Mouse (Mus musculus) cerebellum, adult 2 months (tissue): ENCODE data around the gene Ptpn1. TPM values are rescaled to one million over a fixed set of nuclear protein-coding genes. Genes with fewer than 3 reads are reported as not detected.

Experiments used
- DNase-seq, 2 experiments: peaks; one replicate each; pipeline ENCODE4 v3.0.0; 2021
- H3K27ac ChIP-seq: fragments of 200-500 bp; 2 replicates; pipeline ENCODE4 v1.5.1; 2012; ENCODE audit warnings: low read length, control low read depth, inconsistent platforms; ENCODE audit not compliant: insufficient read depth
- H3K27me3 ChIP-seq: fragments of 200-500 bp; 2 replicates; pipeline ENCODE4 v1.6.1; 2012; ENCODE audit warnings: inconsistent platforms, mild to moderate bottlenecking, low read length, moderate library complexity; ENCODE audit not compliant: control insufficient read depth, insufficient read depth
- H3K4me1 ChIP-seq: fragments of 200-500 bp; 2 replicates; pipeline ENCODE4 v1.6.1; 2011; ENCODE audit warnings: low read length; ENCODE audit not compliant: control insufficient read depth, insufficient read depth
- H3K4me3 ChIP-seq: fragments of 200-500 bp; replicated peaks from 2 replicates; pipeline ENCODE3; 2011; ENCODE audit warnings: mild to moderate bottlenecking, low read depth, low read length, control low read depth; ENCODE audit not compliant: insufficient read depth
- CTCF ChIP-seq: fragments of 200-500 bp; IDR thresholded peaks from 2 replicates; pipeline ENCODE4 v1.5.1; 2011; ENCODE audit warnings: low read depth, mild to moderate bottlenecking, control low read depth, low read length, moderate library complexity, borderline replicate concordance; ENCODE audit not compliant: insufficient read depth
- POLR2A ChIP-seq: fragments of 200-500 bp; IDR thresholded peaks from 2 replicates; pipeline ENCODE4 v1.6.1; 2011; ENCODE audit warnings: low read length, control low read depth, borderline replicate concordance; ENCODE audit not compliant: insufficient read depth
- WGBS: fragments of 180-500 bp; shearing (Covaris S2); methylation state at CpG from one replicate; pipeline ENCODE4 v1.1.7; 2018; 5-methylcytosine and 5-hydroxymethylcytosine counted together
- polyA plus RNA-seq: library from polyadenylated mRNA; depleted of rRNA; stranded (reverse); fragments of >200 nt; gene quantifications from 2 replicates; pipeline ENCODE4 v1.2.3, GENCODE M21; 2012

The Ptpn1 gene
- polyA plus RNA-seq, 1 experiment, result 24.5 TPM

GRCm38 (mm10) chr2:167924803-167925604 lies 6.9 kb upstream of the Ptpn1 start:
- H3K4me1 ChIP-seq, result no peaks in the 10 kb centered on the region
- WGBS, result 5% methylated on average over 29 of the region's 29 CpGs
- peak; percentile 70 to 77 for DNase-seq
- H3K27ac ChIP-seq, result peak overlapping the region; percentile 28; the same call in 1 of the 2 replicates
- TF ChIP-seq CTCF, result no peak
- peak; percentile 36; the same call in 1 of the 2 replicates for TF ChIP-seq POLR2A
- peak overlapping the region; percentile 62 for H3K4me3 ChIP-seq
- no peaks in the 10 kb centered on the region for H3K27me3 ChIP-seq

DNA sequence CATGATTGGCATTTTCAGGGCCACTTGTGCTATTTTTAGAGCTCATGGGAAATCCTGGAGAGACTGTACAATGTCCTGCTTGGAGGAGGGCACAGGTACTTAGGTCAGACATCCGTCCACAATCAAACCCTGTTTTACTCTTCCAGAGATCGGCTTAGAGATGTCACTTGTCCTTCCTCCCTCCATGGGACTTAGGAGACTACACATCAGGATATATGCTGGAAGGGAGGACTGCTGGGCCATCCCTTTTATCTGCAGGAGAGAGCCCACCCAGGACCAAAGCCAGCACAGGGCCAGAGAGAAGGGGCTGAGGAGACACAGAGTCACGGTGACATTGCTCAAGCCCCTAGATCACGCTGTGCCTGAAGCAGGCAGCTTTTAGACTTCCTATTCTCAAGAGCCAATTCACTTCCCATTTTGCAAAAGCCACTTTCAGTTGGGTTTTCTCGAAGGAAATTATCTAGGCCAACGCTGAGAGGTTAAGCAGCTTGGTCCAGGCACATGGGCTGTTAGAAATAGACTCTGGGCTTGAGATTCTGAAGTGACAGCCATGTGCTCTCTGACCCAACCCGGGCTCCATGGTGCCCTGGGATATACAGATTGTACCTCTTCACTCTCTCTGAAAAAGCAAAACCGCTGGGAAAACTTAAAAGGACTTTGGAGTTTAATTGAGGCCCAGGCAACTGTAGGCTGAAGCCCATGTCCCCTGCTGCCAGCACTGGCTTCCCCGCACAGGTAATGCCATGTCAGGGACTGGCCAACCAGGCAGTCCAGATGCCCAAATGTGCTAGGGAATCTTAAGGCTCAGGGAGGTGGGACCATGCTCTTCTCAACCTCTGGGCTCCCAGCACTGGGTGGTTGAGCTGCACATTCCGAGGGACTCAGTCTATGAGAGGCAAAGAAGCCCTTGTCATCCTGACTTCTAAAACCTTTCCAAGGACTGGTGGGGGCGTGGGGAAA lies 5.7 kb upstream of the Ptpn1 start:
- 86% methylated on average over 11 of the region's 11 CpGs for WGBS
- TF ChIP-seq CTCF (no peak), POLR2A (no peak)
- Histone ChIP-seq H3K4me1 (no peaks in the 10 kb centered on the region), H3K27ac (no peak overlapping the region), H3K27me3 (no peaks in the 10 kb centered on the region), H3K4me3 (no peak overlapping the region)
- no peak for DNase-seq

- Histone ChIP-seq H3K4me1 (no peaks in the 10 kb centered on the region), H3K27ac (no peak overlapping the region), H3K27me3 (no peaks in the 10 kb centered on the region), H3K4me3 (no peak overlapping the region)
- DNase-seq, result no peak
- WGBS, result 70% methylated on average over 4 of the region's 4 CpGs
- no peak for TF ChIP-seq POLR2A
- no peak for TF ChIP-seq CTCF
These were observed 3.8 kb upstream of the Ptpn1 start for GRCm38 (mm10) chr2:167928002-167928526.

- H3K27me3 ChIP-seq, result no peaks in the 10 kb centered on the region
- no peak for DNase-seq
- no peak overlapping the region for H3K4me3 ChIP-seq
- H3K4me1 ChIP-seq, result no peaks in the 10 kb centered on the region
- no peak overlapping the region for H3K27ac ChIP-seq
- 82% methylated on average over 3 of the region's 3 CpGs for WGBS
- TF ChIP-seq CTCF (no peak), POLR2A (no peak)
These were observed 2.9 kb upstream of the Ptpn1 start for GRCm38 (mm10) chr2:167928972-167929371.

DNA sequence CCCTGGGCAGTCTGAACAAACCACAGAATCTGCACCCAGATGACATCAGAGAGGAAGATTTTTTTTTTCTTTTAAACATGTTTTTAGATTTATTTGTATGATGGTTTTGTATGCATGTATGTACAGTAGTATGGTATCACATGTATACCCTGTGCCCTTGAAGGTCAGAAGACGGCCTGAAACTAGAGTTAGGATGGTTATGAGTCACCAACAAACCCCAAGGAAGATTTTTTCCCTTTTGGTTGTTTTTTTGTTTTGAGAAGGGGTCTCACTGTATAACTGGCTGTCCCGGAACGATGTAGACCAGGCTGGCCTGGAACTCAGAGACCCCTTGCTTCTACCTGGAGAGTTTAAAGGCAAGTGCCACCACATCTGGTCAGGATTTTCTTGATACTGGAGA lies 882 bp upstream of the Ptpn1 start:
- no peak for TF ChIP-seq POLR2A
- TF ChIP-seq CTCF, result no peak
- DNase-seq, result no peak
- WGBS, result 94% methylated on average over 3 of the region's 3 CpGs
- Histone ChIP-seq H3K27ac (no peak overlapping the region), H3K4me1 (no peaks in the 10 kb centered on the region), H3K27me3 (no peaks in the 10 kb centered on the region), H3K4me3 (no peak overlapping the region)

DNA sequence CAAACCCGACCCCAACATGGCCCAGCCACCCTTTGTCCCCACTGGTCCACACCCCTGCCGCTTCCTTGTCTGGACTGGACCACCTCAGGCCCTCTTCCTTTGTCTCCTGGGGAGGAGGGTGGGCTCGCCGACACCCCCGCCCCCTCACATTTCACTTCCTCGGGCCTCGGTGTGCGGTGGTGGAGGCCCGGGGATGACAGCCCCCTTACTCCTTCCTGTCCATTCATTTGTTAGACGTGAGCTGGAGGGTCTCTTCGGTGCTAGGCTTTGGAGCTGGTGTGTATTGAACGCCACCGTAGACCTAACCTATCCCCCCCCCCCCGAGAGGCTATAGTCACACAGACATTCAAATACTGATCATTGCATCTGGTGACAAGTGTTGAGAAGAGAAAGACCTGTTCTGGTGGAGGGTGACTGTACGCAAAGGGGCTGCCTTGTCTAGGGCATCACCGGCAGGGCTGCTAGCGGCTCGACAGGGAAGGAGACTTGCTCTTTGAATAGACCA lies 922 bp downstream of the Ptpn1 start:
- under 1% methylated on average over 18 of the region's 18 CpGs for WGBS
- peak overlapping the region; percentile 65 for H3K4me3 ChIP-seq
- no peaks in the 10 kb centered on the region for H3K4me1 ChIP-seq
- H3K27ac ChIP-seq, result no peak overlapping the region; the same call in 1 of the 2 replicates
- DNase-seq, result no peak
- TF ChIP-seq POLR2A (no peak), CTCF (no peak)
- no peaks in the 10 kb centered on the region for H3K27me3 ChIP-seq

DNA sequence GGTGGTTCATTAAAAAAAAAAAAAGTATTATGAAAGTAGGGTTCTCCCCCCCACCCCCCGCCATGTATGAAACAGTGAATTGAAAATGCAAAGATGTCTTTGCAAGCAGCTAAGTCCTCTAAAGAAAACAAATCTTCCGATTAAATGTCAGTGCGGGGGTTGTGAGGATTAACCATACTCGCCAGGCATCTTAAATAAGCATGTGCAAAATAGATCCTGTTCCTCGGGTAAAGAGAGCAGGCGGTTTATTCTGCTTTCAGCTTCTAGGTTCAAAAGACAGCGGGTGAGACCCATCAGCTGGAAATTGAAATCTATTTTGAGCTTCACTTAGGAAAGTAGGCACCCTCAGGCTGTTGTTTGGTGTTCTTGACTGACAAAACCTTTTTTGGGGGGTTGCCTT lies 1.5 kb downstream of the Ptpn1 start:
- TF ChIP-seq CTCF, result no peak
- TF ChIP-seq POLR2A, result no peak
- Histone ChIP-seq H3K27ac (no peak overlapping the region), H3K27me3 (no peaks in the 10 kb centered on the region), H3K4me3 (peak overlapping the region; percentile 65), H3K4me1 (no peaks in the 10 kb centered on the region)
- DNase-seq, result no peak
- WGBS, result 40% methylated on average over 7 of the region's 7 CpGs

- peaks cover 4% of the 10 kb centered on the region; the same call in 1 of the 2 replicates for H3K4me1 ChIP-seq
- DNase-seq, result no peak
- no peak overlapping the region for H3K4me3 ChIP-seq
- H3K27ac ChIP-seq, result no peak overlapping the region
- WGBS, result 82% methylated on average over 3 of the region's 3 CpGs
- no peaks in the 10 kb centered on the region for H3K27me3 ChIP-seq
- TF ChIP-seq CTCF, result no peak
- TF ChIP-seq POLR2A, result no peak
These were observed 4.1 kb downstream of the Ptpn1 start for GRCm38 (mm10) chr2:167935956-167936355.
